Mouse (Mus musculus) layer of hippocampus, postnatal 25 days (tissue): ENCODE results near the gene Med13l. TPM values are rescaled to one million over a fixed set of nuclear protein-coding genes. Genes with fewer than 3 reads are reported as not detected.

ENCODE experiments used
- DNase-seq, 2 experiments: peaks; one replicate each; pipeline ENCODE4 v3.0.0; 2022; ENCODE audit warnings: mixed read lengths in 2 of 2, low spot score in 1 of 2; ENCODE audit errors: extremely low spot score in 1 of 2
- total RNA-seq, 2 experiments: library from RNA; stranded (reverse); gene quantifications; 2 replicates each; pipeline ENCODE4 v1.2.3; 2021

Gene Med13l
- total RNA-seq: 100 to 1,000 TPM in 1 of 2 experiments, 10 to 100 TPM in 1; 94.0 to 105 TPM

DNA sequence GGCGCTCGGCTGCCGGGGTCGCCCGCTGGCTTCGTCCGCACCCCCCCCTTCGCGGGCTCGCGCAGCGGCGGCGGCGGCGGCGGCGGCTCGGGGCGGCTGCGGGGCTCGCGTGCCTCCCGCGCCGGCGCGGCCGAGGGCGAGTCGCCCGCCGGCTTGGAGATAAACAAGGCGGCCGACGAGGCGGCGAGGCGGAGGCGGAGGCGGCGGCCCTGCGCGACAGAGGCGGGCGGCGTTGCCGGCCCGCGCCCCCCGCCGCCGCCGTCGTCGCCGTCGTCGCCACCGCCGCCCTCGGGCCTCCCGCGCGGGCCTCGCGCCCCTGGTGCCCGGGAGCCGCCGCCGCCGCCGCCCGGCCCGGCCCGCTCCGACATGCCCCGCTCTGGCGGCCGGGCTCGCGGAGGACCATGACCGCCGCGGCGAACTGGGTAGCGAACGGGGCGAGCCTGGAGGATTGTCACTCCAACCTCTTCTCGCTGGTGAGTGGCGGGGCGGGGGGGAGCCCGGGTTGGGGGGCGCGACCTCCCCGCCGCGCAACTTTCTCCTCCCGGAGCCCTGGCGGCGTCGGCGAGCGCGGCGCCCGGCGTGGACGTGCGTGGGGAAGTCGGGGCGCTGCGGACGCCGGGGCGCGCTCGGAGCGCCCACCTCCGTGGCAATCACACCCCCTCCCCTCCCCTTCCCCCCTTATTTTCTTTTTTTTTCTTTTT is at the start of gene Med13l:
Gene Med13l, plus strand, starts transcription at position 295 of the 701 bp plus-strand sequence.
- peak; percentile 31 to 50 for DNase-seq

DNA sequence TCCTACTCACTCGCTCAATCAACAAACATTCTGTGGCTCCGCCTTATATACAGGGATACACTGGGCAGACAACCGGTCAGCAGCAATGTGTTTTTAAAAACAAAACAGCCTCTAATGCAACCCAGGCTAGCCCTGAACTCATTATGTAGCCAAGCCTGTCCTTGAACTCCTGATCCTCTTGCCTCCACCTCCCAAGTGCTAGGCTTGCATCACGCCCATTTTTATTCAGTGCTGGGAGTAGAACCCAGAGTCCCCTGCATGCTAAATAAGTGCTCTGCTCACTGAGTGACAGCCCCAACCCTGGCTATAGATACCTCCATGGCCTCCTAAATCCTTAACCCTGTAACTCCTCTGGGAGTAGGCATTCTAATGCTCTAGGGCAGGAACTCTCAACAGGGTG is 49.5 kb upstream of the Med13l start:
- no peak for DNase-seq

DNA sequence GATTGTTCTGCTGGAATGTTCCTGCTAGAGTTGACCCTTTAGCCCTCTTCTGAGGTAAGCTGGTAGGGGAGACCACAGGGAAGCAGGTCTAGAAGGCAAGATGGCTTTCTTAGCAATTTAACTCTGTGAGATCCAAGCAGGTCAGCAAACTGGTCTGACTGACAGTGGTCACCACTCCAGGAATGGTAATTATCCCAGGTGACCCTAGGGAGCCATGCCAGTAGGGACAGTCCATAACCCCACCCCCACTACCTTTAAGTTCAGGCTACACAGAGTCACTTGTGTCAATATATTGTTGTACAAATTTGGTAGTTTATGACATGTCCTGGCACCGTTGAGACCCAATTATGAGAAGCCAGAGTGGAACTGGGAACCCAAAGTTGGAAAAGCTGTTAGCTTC is 47.5 kb upstream of the Med13l start:
- DNase-seq: no peak

DNA sequence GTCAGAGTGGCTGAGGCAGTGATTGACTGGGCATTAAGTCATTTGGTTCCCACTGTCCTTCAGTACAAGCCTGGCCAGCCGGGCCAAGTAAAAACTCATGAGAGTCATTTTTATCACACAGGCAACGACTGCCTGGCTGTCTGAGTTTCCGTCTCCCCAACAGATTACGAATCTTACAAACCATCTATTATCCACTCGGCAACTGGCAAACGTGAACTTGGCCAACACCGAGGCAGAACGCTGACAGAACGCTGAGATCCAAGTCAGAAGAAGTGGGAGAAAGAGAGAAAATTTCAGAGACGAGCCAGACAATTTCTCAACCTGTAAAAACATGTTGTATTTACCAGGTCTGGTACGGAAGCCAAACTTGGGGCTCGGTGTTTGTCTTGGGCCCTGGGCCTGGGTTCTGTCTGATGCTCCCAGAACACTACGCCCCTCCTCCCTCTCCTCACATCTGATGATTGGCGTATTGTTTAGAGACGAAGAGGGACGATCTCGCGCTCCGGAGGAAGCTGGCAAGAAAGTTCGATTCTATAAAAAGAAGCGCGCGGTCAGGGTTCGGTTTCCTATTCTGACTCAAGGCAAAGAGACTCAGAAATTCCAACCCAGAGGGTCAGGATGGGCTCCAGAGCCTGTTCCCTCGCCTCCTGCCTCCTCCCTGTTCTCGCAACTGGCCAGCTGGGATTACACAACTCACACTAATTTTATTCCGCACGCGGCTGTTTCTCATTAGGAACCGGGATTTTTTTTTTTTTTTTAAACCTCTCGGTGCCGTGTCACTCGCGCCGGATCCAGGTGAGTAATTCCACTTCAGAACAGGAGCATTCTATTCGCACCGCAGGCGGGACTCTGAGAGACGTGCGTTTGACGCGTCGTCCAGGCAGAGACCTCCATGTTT is 46.6 kb upstream of the Med13l start:
- DNase-seq: peak; percentile 24 to 32

DNA sequence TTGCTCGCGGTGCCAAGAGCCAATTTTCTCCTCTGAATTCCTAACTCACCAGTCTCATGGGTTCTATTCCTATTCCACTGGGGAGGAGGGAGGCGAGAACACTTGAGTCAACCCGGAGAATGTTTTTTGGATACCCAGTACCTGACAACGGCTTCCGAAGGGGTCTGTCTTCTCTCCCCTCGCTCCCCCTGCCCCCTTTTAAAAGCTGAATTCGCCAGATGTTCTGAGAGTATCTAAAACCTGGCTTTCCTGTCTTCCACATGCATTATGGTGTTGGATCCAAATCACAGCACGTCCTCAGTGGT is 46.0 kb upstream of the Med13l start:
- DNase-seq: peak in 1 of 2 experiments; percentile 18

DNA sequence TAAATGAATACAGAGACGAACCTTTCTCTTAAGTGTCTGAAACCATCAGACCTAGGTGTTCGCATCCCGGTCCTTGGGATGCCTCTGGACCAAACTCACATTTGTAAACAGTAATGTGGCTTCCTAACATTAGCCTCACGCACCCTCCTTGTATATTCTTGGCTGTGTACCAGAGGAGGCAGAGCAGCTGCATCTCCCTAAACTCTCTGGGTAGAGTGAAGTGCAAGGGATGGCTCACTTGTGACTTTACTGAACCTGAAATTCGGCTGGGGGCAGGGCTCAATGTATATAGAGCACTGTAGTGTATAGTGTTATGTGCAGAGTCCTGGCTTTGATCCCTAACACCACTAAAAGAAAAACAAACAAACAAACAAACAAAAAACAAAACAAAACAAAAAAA is 45.6 kb upstream of the Med13l start:
- no peak for DNase-seq

DNA sequence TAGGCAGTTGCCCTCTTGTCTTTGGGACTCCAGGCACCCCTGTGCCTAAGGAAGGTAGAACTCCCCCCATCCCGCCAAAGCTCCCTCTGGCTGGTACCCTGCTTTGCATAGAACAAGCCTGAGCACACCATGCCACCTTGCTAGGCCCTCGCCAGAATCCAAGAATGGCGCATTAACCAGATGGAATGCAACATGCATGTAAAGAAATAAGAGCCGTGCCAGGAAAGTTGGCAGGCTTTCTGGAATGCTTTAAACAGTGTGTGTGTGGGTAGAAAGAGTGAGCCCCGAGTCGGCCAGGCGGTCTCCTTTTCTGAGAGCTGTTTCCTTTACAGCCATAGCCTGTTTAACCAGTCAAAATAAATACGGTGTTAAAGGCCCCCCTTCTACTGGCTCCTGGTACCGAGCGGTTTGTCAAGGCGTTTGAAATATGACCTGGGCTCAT is 45.2 kb upstream of the Med13l start:
- peak; percentile 20 for DNase-seq

DNA sequence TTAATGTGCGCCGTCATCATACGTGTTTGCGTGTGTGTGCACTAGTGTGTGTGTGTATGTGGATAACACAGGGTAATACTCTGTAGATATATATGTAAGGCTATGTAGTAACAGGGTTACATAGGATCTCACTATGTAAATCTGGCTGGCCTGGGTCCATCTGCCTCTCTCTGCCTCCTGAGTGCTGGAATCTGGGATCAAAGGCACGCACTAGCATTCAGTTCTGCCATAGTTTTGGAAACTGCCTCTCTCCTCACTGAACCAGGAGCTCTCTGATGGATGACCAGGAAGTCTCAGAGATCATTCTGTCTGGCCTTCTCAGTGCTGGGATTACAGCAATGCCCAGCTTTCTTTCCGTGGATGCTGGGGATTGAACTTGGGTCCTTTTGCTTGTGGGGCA is 44.4 kb upstream of the Med13l start:
- DNase-seq: no peak

DNA sequence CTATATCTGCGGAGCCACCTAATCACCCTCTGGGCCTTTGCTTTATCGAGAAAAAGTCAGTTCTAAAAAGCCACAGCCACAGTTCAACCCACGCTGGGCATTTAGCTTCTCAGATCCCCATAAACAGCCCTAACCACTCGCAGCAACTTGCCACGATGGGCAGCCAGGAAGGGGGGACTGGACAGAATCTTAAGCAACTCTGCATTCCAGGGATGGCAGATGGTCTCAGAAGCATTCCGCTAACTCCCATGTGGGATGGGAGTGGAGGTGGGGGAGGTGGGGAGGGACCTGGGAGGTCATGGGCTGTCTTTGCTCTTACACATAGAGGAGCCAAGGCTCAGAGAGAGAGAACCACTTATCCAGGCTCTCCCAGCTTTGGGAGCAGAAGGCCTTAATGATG is 44.0 kb upstream of the Med13l start:
- no peak for DNase-seq

DNA sequence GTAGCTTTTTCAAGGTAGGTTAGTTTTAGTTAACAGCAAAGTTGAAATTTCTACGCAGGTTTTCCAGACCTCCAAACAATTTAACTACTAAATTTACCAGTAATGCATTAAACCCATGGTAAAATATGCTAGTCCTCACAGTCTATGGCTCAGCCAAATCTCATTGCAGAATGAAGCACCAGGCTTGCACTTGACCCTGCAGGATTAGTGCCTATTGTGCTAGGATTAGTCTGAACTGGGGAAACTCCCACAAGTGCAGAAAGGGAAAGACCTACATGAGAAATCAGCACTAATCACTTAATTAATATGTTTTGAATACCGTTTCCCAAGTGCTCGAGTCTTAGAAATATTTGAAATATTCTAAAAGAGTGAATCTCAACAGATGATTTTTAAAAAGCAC is 40.0 kb upstream of the Med13l start:
- no peak for DNase-seq

DNA sequence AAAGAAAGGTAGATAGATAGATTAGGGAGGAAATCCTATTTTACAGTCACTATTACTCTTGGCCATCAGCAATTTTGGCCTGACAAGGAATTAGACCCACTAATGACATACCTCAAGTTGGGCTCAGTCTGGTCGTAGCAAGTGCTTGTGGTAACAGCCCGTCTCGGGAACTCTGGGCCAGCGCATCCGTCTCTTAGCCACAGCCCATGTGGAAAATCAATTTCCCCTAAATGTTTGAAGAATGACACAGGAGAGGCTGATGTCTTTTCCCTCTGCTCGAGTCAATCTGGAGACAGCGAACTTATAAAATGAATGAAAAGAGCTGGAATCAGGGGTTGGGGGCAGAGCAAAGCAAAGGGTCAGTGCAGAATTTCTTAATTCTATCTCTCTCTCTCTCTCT is 36.1 kb upstream of the Med13l start:
- DNase-seq: no peak

DNA sequence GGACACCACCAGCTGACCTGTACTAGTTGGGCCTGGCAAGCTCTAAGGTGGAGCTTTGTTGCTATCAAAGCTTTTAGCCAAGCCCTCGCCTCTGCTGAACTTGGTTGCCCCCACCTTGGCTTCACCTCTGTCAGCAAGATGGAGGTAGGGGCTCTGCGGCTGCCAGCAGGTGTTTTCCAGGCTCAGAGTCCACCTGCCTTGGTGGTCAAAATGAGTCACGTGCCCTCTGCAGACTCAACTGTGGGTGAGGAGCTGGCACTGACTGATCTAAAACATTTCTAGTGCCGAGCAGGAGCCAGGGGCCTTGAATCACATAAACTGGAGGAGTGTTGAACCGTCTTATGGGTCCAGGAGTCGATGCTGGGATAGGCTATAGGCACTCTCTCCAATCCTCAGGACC is 34.8 kb upstream of the Med13l start:
- DNase-seq: no peak

DNA sequence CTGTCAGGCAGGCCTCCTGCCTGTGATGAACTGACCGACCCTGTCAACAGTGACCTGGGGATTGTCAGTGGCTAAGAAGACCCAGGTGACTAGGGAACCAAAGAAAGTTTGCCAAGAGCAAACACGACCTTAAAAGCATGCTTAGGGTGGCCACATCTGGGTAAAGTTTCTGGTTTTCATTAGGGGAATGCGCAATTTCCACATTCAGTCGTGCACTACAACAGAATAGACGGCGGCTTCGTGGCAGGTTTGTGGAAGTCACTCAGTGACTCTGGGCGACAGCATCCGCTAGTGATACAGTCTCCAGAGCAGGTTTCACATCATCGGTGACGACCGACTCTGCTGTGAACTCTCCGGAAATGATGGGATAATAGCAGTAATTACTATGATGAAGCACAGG is 34.0 kb upstream of the Med13l start:
- DNase-seq: no peak

DNA sequence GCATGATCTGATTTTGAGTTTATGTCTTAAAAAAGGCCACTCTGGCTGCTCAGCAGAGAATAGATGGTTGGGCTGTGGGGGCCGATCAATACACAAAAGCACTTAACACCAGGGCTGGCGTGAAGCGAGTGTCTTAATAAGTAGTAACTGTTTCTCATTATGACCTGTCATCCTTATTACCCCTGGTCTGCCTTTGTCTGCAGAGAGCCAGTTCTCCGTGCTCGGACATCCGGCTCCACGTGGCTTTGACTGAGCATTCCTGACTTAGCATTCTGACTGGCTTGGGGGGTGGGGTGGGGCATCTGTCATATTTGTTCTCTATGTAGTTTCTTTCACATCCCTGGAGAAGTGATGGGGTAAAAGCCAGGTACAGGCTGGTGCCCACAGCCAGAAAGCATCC is 31.2 kb upstream of the Med13l start:
- DNase-seq: no peak

DNA sequence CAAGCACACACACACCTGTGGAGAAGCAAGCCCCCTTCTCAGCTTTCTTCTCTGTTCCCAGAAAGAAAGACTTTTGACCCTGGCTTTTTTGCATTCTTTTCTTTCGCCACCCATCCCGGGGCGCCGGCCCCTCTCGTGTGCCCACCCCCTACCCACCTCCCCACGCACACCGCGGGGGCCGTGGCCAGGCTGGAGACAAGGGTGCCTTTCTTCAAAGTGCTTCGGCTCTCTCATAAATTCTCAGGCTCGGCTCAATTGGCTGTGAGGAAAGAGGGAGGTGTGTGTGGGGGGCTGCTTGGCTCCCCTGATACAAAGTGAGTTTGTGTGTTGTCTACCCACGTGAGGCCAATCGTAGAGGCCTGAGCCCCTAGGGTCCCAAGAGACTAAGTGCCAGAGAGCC is 28.4 kb upstream of the Med13l start:
- DNase-seq: no peak

DNA sequence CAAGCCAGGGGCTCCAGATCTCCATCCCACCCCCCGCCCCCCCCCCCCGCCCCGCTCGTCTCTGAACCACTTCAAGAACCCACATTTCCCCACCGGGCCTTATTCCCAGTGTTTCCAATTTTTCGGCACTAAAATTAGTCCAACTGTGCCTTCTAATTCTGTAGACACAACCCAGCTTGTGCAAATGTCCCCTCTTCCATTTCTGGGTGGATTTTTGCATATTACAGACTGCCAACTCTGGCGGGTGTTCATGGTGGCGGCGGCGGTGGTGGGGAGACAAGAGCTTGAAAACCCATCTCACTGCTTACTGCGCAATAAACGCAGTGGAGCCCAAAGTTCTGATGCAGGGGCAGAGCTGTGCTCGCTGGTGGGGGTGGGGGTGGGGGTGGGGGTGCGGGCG is 27.8 kb upstream of the Med13l start:
- peak in 1 of 2 experiments; percentile 22 for DNase-seq

DNA sequence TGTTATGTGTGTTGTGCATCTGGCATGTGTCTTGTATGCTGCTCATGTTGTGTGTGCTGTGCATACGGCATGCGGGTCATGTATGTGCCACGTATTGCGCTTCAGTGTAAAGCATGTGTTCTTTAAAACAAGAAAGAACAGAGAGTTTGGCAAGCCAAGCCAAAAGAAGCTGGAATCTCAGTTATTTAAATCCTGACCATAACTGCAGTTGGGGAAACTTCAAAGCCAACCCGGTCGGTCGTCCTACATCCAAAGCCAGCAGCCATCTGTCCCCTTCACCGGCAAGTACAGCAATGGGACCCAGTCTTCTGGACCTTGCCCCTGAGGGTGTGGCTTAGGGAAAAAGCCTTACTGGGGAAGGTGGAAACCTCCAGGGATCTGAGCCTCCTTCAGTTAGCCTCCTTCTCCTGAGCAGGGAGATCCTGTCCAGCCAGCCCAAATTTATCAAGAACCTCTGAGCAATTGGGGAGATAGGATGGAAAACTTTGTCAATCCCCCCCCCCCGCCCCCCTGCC is 26.0 kb upstream of the Med13l start:
- no peak for DNase-seq

DNA sequence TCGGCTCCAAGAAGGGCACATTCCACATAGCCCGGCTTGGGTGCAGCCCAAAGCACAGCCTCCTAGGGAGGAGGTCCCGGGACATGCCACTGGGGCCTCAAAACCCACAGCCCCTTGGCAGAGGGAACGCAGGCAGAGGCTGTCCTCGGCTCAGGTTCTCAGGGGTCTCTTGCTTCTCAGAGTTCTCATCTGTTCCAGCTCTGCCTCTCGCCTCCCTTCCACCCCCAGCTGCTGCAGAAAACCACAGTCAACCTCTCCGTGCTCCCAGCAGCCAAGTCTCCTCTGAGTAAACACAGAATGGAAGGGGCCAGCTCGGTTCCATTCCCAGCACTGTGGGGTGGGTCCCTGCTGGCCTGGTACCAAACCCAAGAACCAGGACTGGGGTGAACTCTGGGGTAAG is 25.3 kb upstream of the Med13l start:
- no peak for DNase-seq

DNA sequence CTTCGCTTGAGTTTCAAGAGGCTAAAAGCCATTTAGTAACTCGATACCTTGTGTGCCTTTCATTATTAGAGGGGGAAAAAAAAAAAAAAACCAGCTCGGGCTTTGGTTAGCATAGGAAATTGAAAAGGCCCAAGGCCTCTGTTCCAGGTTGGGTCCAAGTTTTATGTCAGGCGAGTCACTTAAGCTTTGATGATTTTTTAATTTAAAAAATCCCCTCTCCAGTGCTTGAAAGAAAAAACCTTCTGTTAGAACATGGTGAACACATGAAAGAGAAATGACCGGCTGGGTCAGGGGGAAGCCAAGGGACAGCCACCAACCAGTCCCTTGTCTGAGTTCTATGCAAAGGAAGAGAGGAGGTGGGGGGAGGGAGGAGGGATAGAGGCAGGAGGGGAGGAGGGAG is 22.0 kb upstream of the Med13l start:
- DNase-seq: no peak

DNA sequence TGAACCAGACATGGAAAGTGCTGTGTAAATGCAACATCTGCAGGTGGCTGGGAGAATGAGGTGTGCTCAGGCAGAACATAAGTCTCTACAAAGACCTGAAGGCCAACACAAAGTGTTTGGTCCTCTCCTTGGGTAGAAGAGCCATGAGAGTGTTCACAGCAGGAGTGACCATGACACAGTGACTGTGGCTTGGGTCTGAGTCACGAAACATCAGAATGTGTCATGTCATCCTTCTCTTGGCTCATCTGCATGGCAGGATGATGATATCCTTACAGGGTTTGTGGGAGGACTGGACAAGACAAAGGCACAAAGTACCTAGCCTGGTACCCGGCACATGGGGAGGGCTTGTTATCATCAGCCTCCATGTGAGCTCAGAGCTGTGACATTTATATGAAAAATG is 16.7 kb upstream of the Med13l start:
- DNase-seq: no peak

DNA sequence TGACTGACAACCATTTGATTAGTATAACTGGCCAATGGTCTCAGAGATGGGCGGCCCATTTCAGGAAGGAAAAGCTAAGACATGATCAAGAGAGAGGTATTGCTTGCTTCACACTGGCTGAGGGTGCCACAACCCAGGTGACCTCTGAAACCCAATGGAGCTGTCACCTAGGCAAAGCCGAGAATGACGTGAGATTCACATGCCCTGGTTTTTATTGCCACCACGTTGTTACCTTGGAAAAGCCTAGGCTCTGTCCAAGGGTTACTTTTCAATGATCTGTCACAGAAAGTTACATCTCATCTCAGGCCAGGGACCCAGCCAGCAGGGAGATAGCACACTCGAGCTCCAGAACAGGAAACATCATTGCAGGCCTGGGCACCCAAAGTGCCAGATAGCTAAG is 10.0 kb upstream of the Med13l start:
- DNase-seq: no peak

DNA sequence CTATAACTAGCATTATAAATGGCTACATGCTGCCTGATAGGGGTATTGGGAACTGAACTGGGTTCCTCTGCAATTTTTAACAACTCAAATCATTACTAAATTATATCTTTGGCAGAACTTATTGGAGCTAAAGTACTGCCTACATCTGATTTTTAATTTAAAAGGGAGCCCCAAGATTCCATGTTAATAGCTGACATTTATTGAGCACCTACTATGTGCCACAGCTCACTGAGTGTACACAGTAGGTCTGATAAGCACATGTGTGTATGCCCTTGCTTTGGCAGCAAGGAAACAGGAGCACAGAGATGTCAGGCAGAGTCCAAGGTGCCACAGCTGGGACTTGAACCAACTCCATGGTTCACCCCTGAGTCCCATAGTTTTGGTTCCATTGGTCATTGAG is 7.2 kb upstream of the Med13l start:
- DNase-seq: no peak
